Mouse (Mus musculus) heart, embryonic 11.5 days (tissue): ENCODE results near the gene Caln1. TPM values are rescaled to one million over a fixed set of nuclear protein-coding genes. Genes with fewer than 3 reads are reported as not detected.

Experiments used
- polyA plus RNA-seq: library from polyadenylated mRNA; unstranded; fragments of >200 nt; fragmentation: Nextera tagmentation; extraction: Ambion mirVana; gene quantifications from 2 replicates; pipeline ENCODE4 v1.2.1, GENCODE M21; 2014

The Caln1 gene
- polyA plus RNA-seq, 1 experiment from 2014 or later: 0.11 TPM

Other genes starting within 250 kb of the Caln1 start
- 3.0 and 5.5 TPM in 2 replicates for gene Kctd7, start 224.6 kb upstream of the Caln1 start, polyA plus RNA-seq
- 20.8 and 22.0 TPM in 2 replicates for gene Rabgef1, start 197.7 kb upstream of the Caln1 start, polyA plus RNA-seq
- gene Tmem248, start 152.4 kb upstream of the Caln1 start, polyA plus RNA-seq: 32.1 and 33.8 TPM in 2 replicates
- 58.2 and 61.1 TPM in 2 replicates for gene Sbds, start 113.9 kb upstream of the Caln1 start, polyA plus RNA-seq
- 17.8 and 20.3 TPM in 2 replicates for gene Tyw1, start 113.8 kb upstream of the Caln1 start, polyA plus RNA-seq
- gene A330070K13Rik, start 15.2 kb downstream of the Caln1 start, polyA plus RNA-seq: not detected in 2 replicates